Mouse (Mus musculus) urinary bladder, adult 2 months (tissue): ENCODE results near the gene 5730455P16Rik. TPM values are rescaled to one million over a fixed set of nuclear protein-coding genes. Genes with fewer than 3 reads are reported as not detected.
"Not testable (repeated sequence)": the region's sequence is repeated elsewhere in the genome, so short reads cannot be mapped to it uniquely, and the experiment has no call there.

Source experiments
- DNase-seq: peaks from one replicate; pipeline ENCODE4 v3.0.0; 2022; ENCODE audit warnings: low spot score
- polyA plus RNA-seq: library from polyadenylated mRNA; depleted of rRNA; stranded (reverse); fragments of >200 nt; gene quantifications from 2 replicates; pipeline ENCODE4 v1.2.3, GENCODE M21; 2012

The 5730455P16Rik gene
- polyA plus RNA-seq, 1 experiment: 8.4 TPM

- DNase-seq: not testable (repeated sequence)
Observed at GRCm38 (mm10) chr11:80379184-80379583, 1.4 kb upstream of the 5730455P16Rik start.

- DNase-seq: not testable (repeated sequence)
Observed at GRCm38 (mm10) chr11:80378452-80379068, 726 bp upstream of the 5730455P16Rik start.

- DNase-seq: no peak
Observed at GRCm38 (mm10) chr11:80376651-80377050, 1.2 kb downstream of the 5730455P16Rik start.

- DNase-seq: no peak
Observed at GRCm38 (mm10) chr11:80368949-80369348, 8.9 kb downstream of the 5730455P16Rik start.

DNA sequence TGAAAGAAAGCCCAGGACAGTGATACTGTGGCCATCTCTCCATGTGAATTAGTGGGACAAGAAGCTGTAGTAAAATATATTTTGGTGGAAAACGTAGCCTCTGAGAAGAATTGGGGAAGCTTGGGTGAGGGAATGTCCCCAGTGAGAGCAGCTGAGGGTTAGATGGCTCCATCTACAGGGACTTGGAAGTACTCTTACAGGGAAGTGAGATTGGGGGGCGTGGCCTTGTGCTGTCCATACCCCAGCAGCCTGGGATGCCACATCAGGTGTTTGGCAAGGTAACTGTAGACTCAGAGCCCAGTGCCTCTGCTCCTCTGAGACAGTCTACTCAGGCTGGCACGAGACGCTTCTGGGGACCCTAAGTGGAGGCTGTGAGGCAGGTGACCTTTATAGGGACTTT is 23.0 kb downstream of the 5730455P16Rik start:
- no peak for DNase-seq

- DNase-seq: peak; percentile 59
Observed at GRCm38 (mm10) chr11:80351832-80352430, 25.9 kb downstream of the 5730455P16Rik start.

DNA sequence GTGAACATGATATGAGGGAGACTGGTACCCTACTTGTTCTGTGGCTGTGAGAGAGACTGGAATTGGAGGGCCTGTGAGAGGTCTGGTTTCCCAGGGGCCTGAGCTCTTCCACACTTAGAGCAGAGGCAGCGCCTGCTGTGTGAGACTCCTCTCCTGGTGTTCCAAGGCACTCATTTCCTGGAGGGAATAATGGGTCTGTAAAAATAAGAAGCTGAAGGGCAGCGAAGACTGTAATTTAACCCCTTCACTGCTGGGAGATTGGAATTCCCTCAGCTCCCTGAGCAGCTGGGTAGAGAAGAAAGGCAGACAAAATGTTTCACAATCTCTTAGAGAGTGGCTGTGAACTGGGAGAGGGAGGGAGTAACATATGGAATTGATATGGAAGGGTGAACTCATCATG is 35.4 kb downstream of the 5730455P16Rik start:
- no peak for DNase-seq

GRCm38 (mm10) chr11:80336351-80336730 is 41.5 kb downstream of the 5730455P16Rik start:
- no peak for DNase-seq

DNA sequence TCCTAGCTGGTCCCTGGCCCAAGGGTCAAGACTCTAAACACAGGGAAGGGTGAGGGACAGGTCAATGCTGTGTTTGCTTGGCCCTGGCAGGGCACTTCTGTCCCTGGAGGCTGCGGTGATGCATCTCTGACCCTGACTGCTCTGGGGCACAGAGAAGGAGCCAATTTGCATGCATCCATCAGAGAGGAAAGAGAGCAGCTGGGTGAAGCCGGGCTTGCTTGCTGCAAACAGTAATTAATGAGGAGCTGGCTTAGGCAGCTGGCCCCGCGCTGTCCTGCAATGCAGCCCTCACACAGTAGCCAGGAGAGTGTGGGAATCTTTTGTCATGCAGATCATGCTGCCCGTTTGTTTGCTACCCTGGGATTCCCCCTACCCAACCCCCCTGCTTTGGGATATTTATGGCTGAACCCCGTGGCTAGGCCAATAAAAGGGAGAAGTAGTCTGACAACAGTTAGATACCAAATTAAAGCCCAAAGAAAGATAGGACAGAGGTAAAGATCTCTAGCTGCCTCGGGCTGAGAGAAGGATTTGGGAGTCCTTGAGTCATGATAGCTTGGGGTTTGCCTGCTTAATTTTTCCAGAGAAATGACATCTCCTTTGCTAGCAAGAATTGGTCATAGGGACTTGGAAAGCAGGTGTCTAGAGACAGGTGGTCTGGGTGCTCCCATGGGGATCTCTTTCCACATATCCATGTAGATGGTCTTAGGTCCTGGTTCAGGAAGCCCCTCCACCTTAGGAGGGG is 42.1 kb downstream of the 5730455P16Rik start:
- no peak for DNase-seq

DNA sequence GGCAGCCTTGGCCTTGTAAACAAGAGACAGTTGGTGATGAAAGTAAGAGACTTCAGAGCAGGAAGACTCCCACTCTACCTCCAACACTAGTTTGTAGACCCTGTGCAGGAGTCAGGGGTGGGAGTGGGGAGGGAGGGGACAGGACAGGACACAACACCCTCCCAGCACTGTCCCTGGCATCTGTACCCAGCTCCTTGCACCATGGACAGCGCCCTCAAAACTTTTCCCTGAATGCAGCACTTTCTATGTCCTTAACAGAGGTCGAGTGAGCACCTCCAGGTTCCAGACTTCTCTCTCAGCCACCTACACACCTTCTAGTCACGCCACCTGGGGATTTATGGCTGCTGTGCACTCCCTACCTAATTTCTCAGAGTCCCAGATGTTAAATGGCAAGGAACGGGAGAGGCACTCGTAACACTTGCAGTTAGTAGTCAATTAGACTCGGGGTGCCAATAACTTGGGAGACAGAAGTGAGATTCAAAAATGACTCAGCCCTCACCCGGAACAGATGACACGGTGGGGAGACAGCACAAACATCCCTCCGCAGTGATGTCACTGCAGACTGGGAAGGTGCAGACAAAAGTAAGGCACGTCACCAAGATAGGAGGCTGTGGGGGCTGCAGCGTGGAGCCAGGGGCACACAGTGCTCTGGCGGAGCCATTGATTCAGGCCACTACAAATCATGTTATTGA is 45.0 kb downstream of the 5730455P16Rik start:
- no peak for DNase-seq

DNA sequence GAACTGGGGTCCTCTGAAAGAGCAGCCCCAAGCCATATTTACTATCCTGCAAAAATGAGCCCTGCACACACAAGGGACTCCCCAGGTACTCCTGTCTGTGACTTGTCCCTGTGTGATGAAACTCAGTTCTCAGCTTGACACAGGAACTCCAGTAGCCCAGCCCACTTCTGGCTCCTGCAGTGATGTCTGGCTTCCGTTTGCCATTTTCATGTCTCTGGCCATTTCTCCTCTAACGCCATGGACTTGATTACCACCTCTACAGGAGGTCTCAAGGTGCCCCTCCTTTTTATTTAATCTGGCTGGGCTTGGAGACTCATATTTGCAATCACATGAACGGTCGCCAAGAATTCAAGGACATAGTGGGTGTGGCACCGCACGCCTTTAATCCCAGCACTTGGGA is 53.2 kb downstream of the 5730455P16Rik start:
- DNase-seq: no peak

DNA sequence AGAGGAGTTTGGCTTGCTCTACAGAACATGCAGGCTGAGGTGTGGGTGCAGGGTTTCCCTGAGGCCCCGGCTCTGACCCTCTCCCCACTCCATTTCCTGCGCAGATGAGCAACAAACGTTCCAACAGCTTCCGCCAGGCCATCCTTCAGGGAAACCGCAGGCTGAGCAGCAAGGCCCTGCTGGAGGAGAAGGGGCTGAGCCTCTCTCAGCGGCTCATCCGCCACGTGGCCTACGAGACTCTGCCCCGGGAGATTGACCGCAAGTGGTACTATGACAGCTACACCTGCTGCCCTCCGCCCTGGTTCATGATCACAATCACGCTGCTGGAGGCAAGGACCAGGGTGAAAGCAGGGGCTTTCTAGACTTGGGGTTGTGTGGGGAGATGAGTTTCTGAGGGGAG is 54.6 kb downstream of the 5730455P16Rik start:
- DNase-seq: no peak

GRCm38 (mm10) chr11:80315743-80316639 is 61.8 kb downstream of the 5730455P16Rik start:
- DNase-seq: no peak

DNA sequence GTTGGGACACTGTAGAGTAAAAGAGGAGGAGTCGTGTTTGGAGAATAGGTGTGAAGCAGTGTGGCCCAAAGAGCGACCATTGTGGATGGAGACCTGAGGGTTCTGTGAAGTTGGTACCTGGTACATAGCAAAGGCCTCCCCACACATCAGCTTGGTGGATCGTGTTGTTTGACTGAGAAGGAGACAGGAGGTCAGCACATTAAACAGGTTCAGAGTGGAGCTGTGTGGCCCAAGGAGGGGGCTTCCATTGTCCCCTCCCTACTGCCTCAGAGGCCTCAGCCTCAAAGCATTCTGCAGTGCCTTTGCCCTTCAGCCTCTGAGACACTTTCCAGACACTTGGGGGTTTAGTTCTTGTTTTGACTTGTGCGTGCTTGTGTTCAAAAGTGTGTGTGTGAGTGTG is 63.9 kb downstream of the 5730455P16Rik start:
- DNase-seq: no peak

DNA sequence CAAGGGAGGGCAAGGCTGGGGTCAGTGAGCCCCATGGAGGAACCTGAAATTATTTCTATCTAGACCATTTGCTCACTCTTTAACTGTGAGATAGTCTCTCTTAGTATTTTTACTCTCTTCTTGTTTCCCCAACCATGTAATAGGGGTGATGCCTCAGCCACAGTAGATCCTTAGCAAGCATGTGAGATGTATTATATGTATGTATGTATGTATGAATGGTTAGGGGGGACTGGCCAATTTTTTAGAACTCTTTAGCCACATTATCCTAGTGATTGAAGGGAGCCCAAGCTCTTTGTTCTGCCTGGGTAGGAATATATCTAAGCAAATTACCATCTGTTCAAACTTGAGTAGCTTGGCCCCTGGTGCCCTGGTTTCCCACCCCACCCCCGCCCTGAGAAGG is 64.4 kb downstream of the 5730455P16Rik start:
- no peak for DNase-seq

GRCm38 (mm10) chr11:80312565-80312964 is 65.3 kb downstream of the 5730455P16Rik start:
- DNase-seq: no peak

DNA sequence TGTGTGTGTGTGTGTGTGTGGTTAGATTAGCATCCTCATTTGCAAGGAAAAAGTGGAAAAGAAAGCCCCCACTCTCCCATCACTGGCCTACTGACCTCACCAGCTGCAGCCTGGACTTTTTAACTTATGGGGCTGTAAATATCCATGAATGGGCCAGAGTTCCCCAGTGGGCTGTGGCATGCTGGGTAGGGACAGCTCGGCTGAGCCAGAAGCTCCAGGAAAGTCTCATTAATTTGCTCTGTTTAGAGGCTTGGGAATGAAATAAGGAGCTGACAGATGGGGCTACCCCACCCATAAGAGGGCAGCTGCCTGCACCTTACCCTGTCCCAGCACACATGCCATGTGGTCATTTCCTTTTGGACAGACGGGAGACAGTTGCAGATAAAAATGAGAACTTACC is 65.8 kb downstream of the 5730455P16Rik start:
- DNase-seq: no peak

GRCm38 (mm10) chr11:80311271-80311670 is 66.6 kb downstream of the 5730455P16Rik start:
- no peak for DNase-seq
